Mouse (Mus musculus): ENCODE data around the gene Tmtc2. TPM values are rescaled to one million over a fixed set of nuclear protein-coding genes. Genes with fewer than 3 reads are reported as not detected.

Gene Tmtc2
- total and polyA plus RNA-seq, 3 experiments: not detected

DNA sequence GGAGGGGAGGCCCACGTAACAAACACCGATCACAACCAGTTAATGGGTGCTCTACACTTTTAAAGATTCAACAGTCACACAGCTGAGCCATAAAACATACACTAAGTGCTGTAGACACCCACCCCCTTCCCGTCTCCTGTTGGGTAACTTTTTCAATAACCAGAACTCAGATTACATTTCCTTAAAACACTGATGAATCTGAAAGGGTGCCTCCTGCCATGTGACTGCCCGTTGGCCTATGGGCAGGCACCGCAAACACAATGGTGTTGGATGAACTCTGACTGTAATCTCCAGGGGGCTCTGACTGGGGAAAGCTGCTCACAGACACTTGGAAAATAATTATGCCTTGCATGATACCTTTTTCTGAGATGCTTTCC lies 64.4 kb downstream of the Tmtc2 start:
- H3K4me1 ChIP-seq (ENCODE audit: control insufficient read depth in 1 of 2, insufficient read depth in 2 of 2): no peaks in the 10 kb centered on the region
- no peak overlapping the region for H3K4me2 ChIP-seq (ENCODE audit: insufficient read depth, low read depth, poor library complexity, severe bottlenecking)

DNA sequence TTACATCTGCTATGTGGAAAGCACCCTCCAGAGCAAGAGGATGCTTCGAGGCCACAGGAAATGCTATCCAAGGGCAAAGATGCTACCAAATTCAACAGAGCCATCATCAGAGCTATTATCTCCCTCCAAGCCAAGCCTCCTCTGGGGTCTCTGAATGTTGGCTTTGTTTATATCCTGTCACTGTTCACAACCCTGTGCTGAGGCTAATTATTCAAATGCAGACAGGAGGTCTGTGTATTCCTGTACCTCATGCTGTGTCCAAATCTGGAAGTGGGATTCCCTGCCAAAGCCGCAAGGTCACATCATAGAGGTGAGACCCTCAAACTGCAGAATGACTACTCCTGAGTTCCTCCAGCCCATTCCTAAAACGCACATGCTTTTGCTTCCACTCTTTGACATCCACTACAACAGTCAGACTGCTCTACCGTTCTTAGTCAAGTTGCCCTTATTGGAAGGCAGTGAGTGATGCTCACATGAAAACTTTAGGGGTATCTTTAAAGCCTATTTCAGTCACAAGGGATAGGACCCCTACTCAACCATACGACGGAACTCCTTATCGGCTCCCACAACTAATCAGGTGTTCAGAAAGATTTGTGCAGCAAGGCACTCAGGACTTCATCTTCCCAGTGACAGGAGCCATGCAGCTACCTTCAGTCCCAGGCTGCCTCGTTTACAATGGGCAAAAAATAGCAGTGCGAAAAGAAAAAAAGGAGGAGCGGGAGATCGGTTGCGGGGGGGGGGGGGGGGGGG lies 64.9 kb downstream of the Tmtc2 start:
- H3K27ac ChIP-seq (ENCODE audit: insufficient read depth, low read depth): no peak overlapping the region
- no peak overlapping the region for H3K4me2 ChIP-seq (ENCODE audit: insufficient read depth, low read depth, poor library complexity, severe bottlenecking)
- H3K9ac ChIP-seq (ENCODE audit: insufficient read depth, low read depth): no peak overlapping the region
- dilution Hi-C loops (cut with MboI; ENCODE audit: extremely low pct_ligation_motif_present, extremely low pct_unique_long_range_greater_than_20kb, low sequenced_read_pairs): no loop called here
- H3K79me2 ChIP-seq (replicated peaks; ENCODE audit: control insufficient read depth, extremely low read depth, insufficient read depth, poor library complexity, severe bottlenecking): no peaks in the 10 kb centered on the region
- no peak for DNase-seq (ENCODE audit: extremely low read depth)
- TF ChIP-seq TCF12 (IDR thresholded peaks at IDR 0.05; ENCODE audit: low read depth, low read length) (no peak), GABPA (IDR thresholded peaks at IDR 0.05; ENCODE audit: insufficient replicate concordance, low read depth, low read length) (no peak), USF1 (IDR thresholded peaks at IDR 0.05; ENCODE audit: low read depth, low read length) (no peak), USF2 (conservative IDR thresholded peaks at IDR 0.05; ENCODE audit: low read depth, low read length) (no peak), ZC3H11A (IDR thresholded peaks at IDR 0.05; ENCODE audit: low read depth, low read length) (no peak), BHLHE40 (IDR thresholded peaks at IDR 0.05; ENCODE audit: low read depth, low read length) (no peak), JUND (conservative IDR thresholded peaks at IDR 0.05; ENCODE audit: low read depth, low read length) (no peak), ZKSCAN1 (IDR thresholded peaks at IDR 0.05; ENCODE audit: borderline replicate concordance, low read depth, low read length) (no peak), MYC (IDR thresholded peaks at IDR 0.05; ENCODE audit: low read depth, low read length) (no peak), ELF1 (IDR thresholded peaks at IDR 0.05; ENCODE audit: low read depth, low read length) (no peak), HCFC1 (IDR thresholded peaks at IDR 0.05; ENCODE audit: low read depth, low read length) (no peak), CHD2 (IDR thresholded peaks at IDR 0.05; ENCODE audit: low read length) (no peak), ZNF384 (IDR thresholded peaks at IDR 0.05; ENCODE audit: low read depth, low read length) (no peak), MAFK (IDR thresholded peaks at IDR 0.05; ENCODE audit: insufficient replicate concordance, low read length) (no peak), RAD21 (IDR thresholded peaks at IDR 0.05; ENCODE audit: low read depth, low read length) (no peak), MEF2A (IDR thresholded peaks at IDR 0.05; ENCODE audit: borderline replicate concordance, low read depth, low read length) (no peak)
- peaks cover 65% of the 10 kb centered on the region for H3K9me3 ChIP-seq (replicated peaks; ENCODE audit: low read length)
- H3K36me3 ChIP-seq (replicated peaks in 1 of 2; ENCODE audit: control insufficient read depth in 1 of 2, insufficient read depth in 1 of 2, low read length in 1 of 2): no peaks in the 10 kb centered on the region
- no peak overlapping the region for H3K4me3 ChIP-seq (replicated peaks in 1 of 3; ENCODE audit: low read depth in 2 of 3, low read length in 2 of 3, poor library complexity in 1 of 3)
- in situ Hi-C loops (cut with MboI; ENCODE audit: low pct_ligation_motif_present, low pct_unique_long_range_greater_than_20kb, low sequenced_read_pairs): no loop called here
- H3K27me3 ChIP-seq (replicated peaks): no peaks in the 10 kb centered on the region
- no peaks in the 10 kb centered on the region for H3K4me1 ChIP-seq (ENCODE audit: control insufficient read depth in 1 of 2, insufficient read depth in 2 of 2)

More for the DNA sequence above, 64.4 kb downstream of the Tmtc2 start:
- H3K9me3 ChIP-seq (replicated peaks; ENCODE audit: low read length): peaks cover 60% of the 10 kb centered on the region
- TF ChIP-seq USF1 (IDR thresholded peaks at IDR 0.05; ENCODE audit: low read depth, low read length) (no peak), SMC3 (IDR thresholded peaks at IDR 0.05; ENCODE audit: low read depth, low read length) (no peak), HCFC1 (IDR thresholded peaks at IDR 0.05; ENCODE audit: low read depth, low read length) (no peak), UBTF (IDR thresholded peaks at IDR 0.05; ENCODE audit: low read depth, low read length) (no peak)
- in situ Hi-C loops (cut with MboI; ENCODE audit: low pct_ligation_motif_present, low pct_unique_long_range_greater_than_20kb, low sequenced_read_pairs) (no loop called here), dilution Hi-C loops (cut with MboI; ENCODE audit: extremely low pct_ligation_motif_present, extremely low pct_unique_long_range_greater_than_20kb, low sequenced_read_pairs) (no loop called here)
- no peak for DNase-seq (ENCODE audit: extremely low read depth)
- H3K27ac ChIP-seq (ENCODE audit: insufficient read depth, low read depth): no peak overlapping the region
- H3K4me3 ChIP-seq (replicated peaks in 1 of 3; ENCODE audit: low read depth in 2 of 3, low read length in 2 of 3, poor library complexity in 1 of 3): no peak overlapping the region
- H3K27me3 ChIP-seq (replicated peaks): no peaks in the 10 kb centered on the region
- no peaks in the 10 kb centered on the region for H3K36me3 ChIP-seq (replicated peaks in 1 of 2; ENCODE audit: control insufficient read depth in 1 of 2, insufficient read depth in 1 of 2, low read length in 1 of 2)
- no peak overlapping the region for H3K9ac ChIP-seq (ENCODE audit: insufficient read depth, low read depth)
- no peaks in the 10 kb centered on the region for H3K79me2 ChIP-seq (replicated peaks; ENCODE audit: control insufficient read depth, extremely low read depth, insufficient read depth, poor library complexity, severe bottlenecking)

All from CH12.LX (cell line).